Mouse (Mus musculus) limb, embryonic 10.5 days (tissue): ENCODE data around the gene Fam107a. TPM values are rescaled to one million over a fixed set of nuclear protein-coding genes. Genes with fewer than 3 reads are reported as not detected.
"Not testable (repeated sequence)": the region's sequence is repeated elsewhere in the genome, so short reads cannot be mapped to it uniquely, and the experiment has no call there.

Experiments used
- DNase-seq: peaks from one replicate; pipeline ENCODE4 v3.0.0-alpha.2; 2017; ENCODE audit warnings: low spot score
- H3K27ac ChIP-seq: fragments of 300-500 bp; sonication (generic); 2 replicates; pipeline ENCODE4 v1.5.1; 2016; ENCODE audit warnings: mild to moderate bottlenecking
- H3K27me3 ChIP-seq: fragments of 300-500 bp; sonication (generic); 2 replicates; pipeline ENCODE4 v1.6.1; 2016; ENCODE audit warnings: low read depth, mild to moderate bottlenecking; ENCODE audit not compliant: poor library complexity, severe bottlenecking
- H3K36me3 ChIP-seq: fragments of 300-500 bp; sonication (generic); 2 replicates; pipeline ENCODE4 v1.6.1; 2016; ENCODE audit warnings: mild to moderate bottlenecking, moderate library complexity
- H3K4me1 ChIP-seq: fragments of 300-500 bp; sonication (generic); 2 replicates; pipeline ENCODE4 v1.6.1; 2016
- H3K4me3 ChIP-seq: fragments of 300-500 bp; sonication (generic); 2 replicates; pipeline ENCODE4 v1.5.1; 2016; ENCODE audit warnings: mild to moderate bottlenecking, moderate library complexity
- H3K9me3 ChIP-seq: fragments of 300-500 bp; sonication (generic); replicated peaks from 2 replicates; pipeline ENCODE4 v1.6.1; 2016; ENCODE audit warnings: mild to moderate bottlenecking
- WGBS: fragments of 180-500 bp; shearing (Covaris S2); methylation state at CpG from one replicate; pipeline ENCODE4 v1.1.7; 2016; 5-methylcytosine and 5-hydroxymethylcytosine counted together
- polyA plus RNA-seq: library from polyadenylated mRNA; unstranded; fragments of >200 nt; fragmentation: Nextera tagmentation; extraction: Ambion mirVana; gene quantifications from 2 replicates; pipeline ENCODE4 v1.2.1, GENCODE M21; 2016

Gene Fam107a
- polyA plus RNA-seq, 1 experiment from 2014 or later, result 0.96 TPM

- Histone ChIP-seq H3K4me3 (no peak overlapping the region), H3K9me3 (no peaks in the 10 kb centered on the region), H3K27me3 (peaks cover 33% of the 10 kb centered on the region; the same call in 1 of the 2 replicates), H3K36me3 (no peaks in the 10 kb centered on the region), H3K4me1 (peaks cover 27% of the 10 kb centered on the region), H3K27ac (0 out of 2 replicates have a peak overlapping the region, but pooled peaks have one; percentile 1)
- WGBS, result 17% methylated on average over 9 of the region's 9 CpGs
- DNase-seq, result no peak
Measured at GRCm38 (mm10) chr14:8309621-8310141, 8.1 kb downstream of the Fam107a start.

GRCm38 (mm10) chr14:8308650-8309049 lies 9.2 kb downstream of the Fam107a start:
- no peak for DNase-seq
- Histone ChIP-seq H3K27me3 (peaks cover 32% of the 10 kb centered on the region; the same call in 1 of the 2 replicates), H3K27ac (no peak overlapping the region), H3K9me3 (no peaks in the 10 kb centered on the region), H3K4me1 (peaks cover 19% of the 10 kb centered on the region), H3K4me3 (no peak overlapping the region), H3K36me3 (no peaks in the 10 kb centered on the region)
- WGBS, result 64% methylated on average over 3 of the region's 3 CpGs

DNA sequence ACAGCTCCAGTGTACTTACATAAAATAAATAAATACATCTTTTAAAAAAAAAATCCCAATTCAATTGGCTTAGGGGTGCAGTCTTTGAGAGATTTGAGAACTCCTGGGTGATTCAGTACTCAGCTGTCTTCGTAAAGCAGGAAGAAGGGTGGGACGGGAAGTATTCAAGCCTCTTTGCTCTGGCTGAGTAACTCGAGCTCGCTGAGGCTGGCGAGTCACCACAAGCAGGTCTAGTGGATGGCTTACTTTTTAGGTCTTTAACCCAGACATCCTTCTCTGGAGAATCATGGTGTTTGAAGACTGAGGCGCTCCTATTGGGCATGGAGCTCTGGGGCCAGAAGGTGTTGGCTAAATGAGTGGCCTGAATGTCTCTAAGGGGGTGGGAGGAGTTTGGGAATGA lies 10.9 kb downstream of the Fam107a start:
- H3K27me3 ChIP-seq, result peaks cover 32% of the 10 kb centered on the region; the same call in 1 of the 2 replicates
- H3K36me3 ChIP-seq, result no peaks in the 10 kb centered on the region
- no peak for DNase-seq
- no peak overlapping the region for H3K4me3 ChIP-seq
- H3K4me1 ChIP-seq, result peaks cover 30% of the 10 kb centered on the region
- 80% methylated on average over 6 of the region's 6 CpGs for WGBS
- H3K9me3 ChIP-seq, result no peaks in the 10 kb centered on the region
- H3K27ac ChIP-seq, result no peak overlapping the region

- WGBS, result 59% methylated on average over 3 of the region's 3 CpGs
- no peak for DNase-seq
- peaks cover 29% of the 10 kb centered on the region for H3K4me1 ChIP-seq
Measured at GRCm38 (mm10) chr14:8305014-8305413, 12.8 kb downstream of the Fam107a start.

GRCm38 (mm10) chr14:8304082-8304481 lies 13.7 kb downstream of the Fam107a start:
- no peak for DNase-seq
- H3K4me3 ChIP-seq, result no peak overlapping the region
- H3K27me3 ChIP-seq, result peaks cover 18% of the 10 kb centered on the region
- H3K27ac ChIP-seq, result no peak overlapping the region
- H3K4me1 ChIP-seq, result peaks cover 27% of the 10 kb centered on the region
- no peaks in the 10 kb centered on the region for H3K9me3 ChIP-seq
- H3K36me3 ChIP-seq, result no peaks in the 10 kb centered on the region

More at GRCm38 (mm10) chr14:8305014-8305413, 12.8 kb downstream of the Fam107a start:
- H3K9me3 ChIP-seq, result no peaks in the 10 kb centered on the region
- no peak overlapping the region for H3K27ac ChIP-seq
- H3K36me3 ChIP-seq, result no peaks in the 10 kb centered on the region
- no peak overlapping the region for H3K4me3 ChIP-seq
- 0 out of 2 replicates have a peak, but pooled peaks cover 17% of the 10 kb centered on the region for H3K27me3 ChIP-seq

- DNase-seq, result no peak
Measured at GRCm38 (mm10) chr14:8302687-8303086, 15.1 kb downstream of the Fam107a start.

GRCm38 (mm10) chr14:8300281-8300680 lies 17.5 kb downstream of the Fam107a start:
- WGBS, result 25% methylated on average over 8 of the region's 8 CpGs
- no peaks in the 10 kb centered on the region for H3K9me3 ChIP-seq
- no peaks in the 10 kb centered on the region for H3K36me3 ChIP-seq
- peaks cover 25% of the 10 kb centered on the region for H3K4me1 ChIP-seq
- DNase-seq, result peak; percentile 82
- H3K4me3 ChIP-seq, result no peak overlapping the region
- no peak overlapping the region for H3K27ac ChIP-seq
- H3K27me3 ChIP-seq, result peaks cover 21% of the 10 kb centered on the region

More at GRCm38 (mm10) chr14:8302687-8303086, 15.1 kb downstream of the Fam107a start:
- Histone ChIP-seq H3K9me3 (no peaks in the 10 kb centered on the region), H3K27ac (peak overlapping the region; percentile 31; the same call in 1 of the 2 replicates), H3K27me3 (peaks cover 23% of the 10 kb centered on the region), H3K4me1 (peaks cover 31% of the 10 kb centered on the region), H3K36me3 (no peaks in the 10 kb centered on the region), H3K4me3 (0 out of 2 replicates have a peak overlapping the region, but pooled peaks have one; percentile 22)
- WGBS, result 9% methylated on average over 10 of the region's 10 CpGs

GRCm38 (mm10) chr14:8297889-8298293 lies 19.9 kb downstream of the Fam107a start:
- H3K4me1 ChIP-seq, result peaks cover 16% of the 10 kb centered on the region
- no peak overlapping the region for H3K4me3 ChIP-seq
- H3K27ac ChIP-seq, result no peak overlapping the region
- no peak for DNase-seq
- no peaks in the 10 kb centered on the region for H3K9me3 ChIP-seq
- 73% methylated on average over 5 of the region's 5 CpGs for WGBS
- peaks cover 21% of the 10 kb centered on the region for H3K27me3 ChIP-seq
- no peaks in the 10 kb centered on the region for H3K36me3 ChIP-seq

- WGBS, result 95% methylated on average over 1 of the region's 1 CpGs
- peaks cover 2% of the 10 kb centered on the region; the same call in 1 of the 2 replicates for H3K9me3 ChIP-seq
- H3K36me3 ChIP-seq, result no peaks in the 10 kb centered on the region
Measured at GRCm38 (mm10) chr14:8294257-8294656, 23.6 kb downstream of the Fam107a start.

DNA sequence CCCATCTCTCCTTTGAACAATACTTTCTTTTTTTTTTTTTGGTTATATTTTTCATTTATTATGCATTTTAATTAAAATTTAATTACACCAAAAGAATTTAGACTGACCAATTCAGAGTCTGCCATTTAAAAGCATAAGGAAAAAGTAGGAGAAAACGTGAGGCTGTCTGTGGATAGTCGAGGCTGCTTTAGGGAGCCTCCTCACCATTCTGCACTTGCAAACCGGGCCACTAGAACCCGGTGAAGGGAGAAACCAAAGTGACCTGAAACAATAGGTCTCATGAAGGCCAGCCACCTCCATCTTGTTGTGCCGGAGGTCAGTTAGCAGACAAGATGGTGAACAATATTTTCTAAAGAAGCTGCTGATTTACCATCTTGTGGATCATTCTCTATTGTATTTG lies 31.2 kb downstream of the Fam107a start:
- not testable (repeated sequence) for H3K4me1 ChIP-seq, H3K36me3 ChIP-seq, H3K27me3 ChIP-seq, H3K4me3 ChIP-seq, DNase-seq, H3K9me3 ChIP-seq, H3K27ac ChIP-seq
- 84% methylated on average over 5 of the region's 5 CpGs for WGBS

More at GRCm38 (mm10) chr14:8294257-8294656, 23.6 kb downstream of the Fam107a start:
- peaks cover 5% of the 10 kb centered on the region for H3K4me1 ChIP-seq
- H3K27ac ChIP-seq, result no peak overlapping the region
- DNase-seq, result no peak
- no peak overlapping the region for H3K4me3 ChIP-seq
- peaks cover 16% of the 10 kb centered on the region; the same call in 1 of the 2 replicates for H3K27me3 ChIP-seq

GRCm38 (mm10) chr14:8283784-8284183 lies 34.0 kb downstream of the Fam107a start:
- no peaks in the 10 kb centered on the region for H3K27me3 ChIP-seq
- no peaks in the 10 kb centered on the region for H3K36me3 ChIP-seq
- no peak overlapping the region for H3K4me3 ChIP-seq
- H3K4me1 ChIP-seq, result no peaks in the 10 kb centered on the region
- no peak overlapping the region for H3K27ac ChIP-seq
- no peaks in the 10 kb centered on the region for H3K9me3 ChIP-seq
- DNase-seq, result no peak

DNA sequence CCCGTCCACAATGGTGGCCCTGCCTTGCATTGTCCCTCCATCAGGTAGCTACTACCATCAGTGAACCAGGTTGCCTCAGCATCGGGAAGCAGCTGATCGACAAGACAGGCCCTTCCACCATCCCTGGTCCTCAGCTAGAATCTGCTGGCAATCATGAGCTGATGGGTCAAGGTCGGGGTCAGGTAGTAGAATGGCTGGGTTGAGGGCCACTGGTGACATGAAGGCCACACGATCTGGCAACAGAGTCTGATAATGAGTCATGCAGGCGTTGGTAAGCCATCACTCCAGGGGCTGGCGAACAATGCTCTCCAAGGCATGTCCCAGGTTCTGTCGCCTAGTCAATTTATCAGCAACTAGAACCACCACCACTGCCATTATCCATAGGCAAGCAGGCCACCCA lies 46.5 kb downstream of the Fam107a start:
- WGBS, result 85% methylated on average over 8 of the region's 8 CpGs
- H3K27ac ChIP-seq, H3K4me3 ChIP-seq, H3K27me3 ChIP-seq, H3K36me3 ChIP-seq, H3K4me1 ChIP-seq, DNase-seq, H3K9me3 ChIP-seq: not testable (repeated sequence)

- H3K4me1 ChIP-seq, result no peaks in the 10 kb centered on the region
- no peaks in the 10 kb centered on the region for H3K36me3 ChIP-seq
- 98% methylated on average over 1 of the region's 1 CpGs for whole genome bisulfite sequencing
- no peaks in the 10 kb centered on the region for H3K27me3 ChIP-seq
- no peak overlapping the region for H3K4me3 ChIP-seq
- no peak for DNase-seq
- no peaks in the 10 kb centered on the region for H3K9me3 ChIP-seq
- H3K27ac ChIP-seq, result no peak overlapping the region
Measured at GRCm38 (mm10) chr14:8264378-8264777, 53.4 kb downstream of the Fam107a start.

DNA sequence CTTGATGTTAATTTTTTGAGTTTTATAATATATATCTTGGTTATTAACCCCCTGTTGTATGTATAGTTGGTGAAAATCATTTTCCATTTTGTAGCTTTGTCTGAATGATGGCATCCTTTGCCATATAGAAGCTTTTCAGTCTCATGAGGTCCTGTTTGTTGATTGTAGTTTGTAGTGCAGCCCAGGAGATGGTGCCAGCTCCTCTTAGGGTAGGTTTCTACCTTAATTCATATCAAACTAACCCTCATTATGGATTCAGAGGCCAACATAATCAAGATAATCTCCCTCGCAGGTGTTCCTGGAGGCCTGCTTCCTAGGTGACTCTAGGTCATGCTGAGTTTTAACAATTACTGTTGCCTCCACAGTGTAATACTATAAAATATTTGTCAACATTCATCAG lies 55.6 kb downstream of the Fam107a start:
- H3K4me3 ChIP-seq, result no peak overlapping the region
- 82% methylated on average over 1 of the region's 1 CpGs for WGBS
- DNase-seq, result no peak
- no peaks in the 10 kb centered on the region for H3K36me3 ChIP-seq
- no peak overlapping the region for H3K27ac ChIP-seq
- no peaks in the 10 kb centered on the region for H3K9me3 ChIP-seq
- H3K4me1 ChIP-seq, result peaks cover 7% of the 10 kb centered on the region; the same call in 1 of the 2 replicates
- H3K27me3 ChIP-seq, result no peaks in the 10 kb centered on the region; the same call in 1 of the 2 replicates
